Mouse (Mus musculus): ENCODE measurements around the gene Smg1. TPM values are rescaled to one million over a fixed set of nuclear protein-coding genes. Genes with fewer than 3 reads are reported as not detected.

Gene Smg1
- polyA plus RNA-seq, 1 experiment from 2014 or later: 5.1 TPM

GRCm38 (mm10) chr7:118274169-118274568, 30.7 kb upstream of the Smg1 start:
- no peaks in the 10 kb centered on the region for H3K27me3 ChIP-seq (ENCODE audit: control insufficient read depth, insufficient read depth, low read depth, low read length)
- 73% methylated on average over 7 of the region's 7 CpGs for WGBS (ENCODE audit: insufficient replicate concordance)
- no peak overlapping the region for H3K4me2 ChIP-seq (ENCODE audit: low read depth, low read length)
- H3K9me3 ChIP-seq (replicated peaks; ENCODE audit: control insufficient read depth, low read length): no peaks in the 10 kb centered on the region
- H3K27ac ChIP-seq (ENCODE audit: low read length): no peak overlapping the region
- no peak overlapping the region for H3K4me3 ChIP-seq (ENCODE audit: low read depth, low read length)
- H3K9ac ChIP-seq (ENCODE audit: low read depth, low read length): no peak overlapping the region
- H3K4me1 ChIP-seq (ENCODE audit: control insufficient read depth, low read depth, low read length): no peaks in the 10 kb centered on the region
- no peaks in the 10 kb centered on the region for H3K36me3 ChIP-seq (ENCODE audit: control insufficient read depth, insufficient read depth)
- ATAC-seq (ENCODE audit: low read depth): no peak

- Histone ChIP-seq H3K4me2 (ENCODE audit: low read depth, low read length) (no peak overlapping the region), H3K9ac (ENCODE audit: low read depth, low read length) (no peak overlapping the region), H3K4me3 (ENCODE audit: low read depth, low read length) (no peak overlapping the region), H3K27me3 (ENCODE audit: control insufficient read depth, insufficient read depth, low read depth, low read length) (no peaks in the 10 kb centered on the region), H3K4me1 (ENCODE audit: control insufficient read depth, low read depth, low read length) (no peaks in the 10 kb centered on the region), H3K27ac (ENCODE audit: low read length) (no peak overlapping the region), H3K36me3 (ENCODE audit: control insufficient read depth, insufficient read depth) (no peaks in the 10 kb centered on the region), H3K9me3 (replicated peaks; ENCODE audit: control insufficient read depth, low read length) (no peaks in the 10 kb centered on the region)
- 44% methylated on average over 6 of the region's 6 CpGs for WGBS (ENCODE audit: insufficient replicate concordance)
- no peak for ATAC-seq (ENCODE audit: low read depth)
Observed at GRCm38 (mm10) chr7:118266099-118266498, 22.6 kb upstream of the Smg1 start.

GRCm38 (mm10) chr7:118263606-118264005, 20.1 kb upstream of the Smg1 start:
- H3K9ac ChIP-seq (ENCODE audit: low read depth, low read length): no peak overlapping the region
- no peaks in the 10 kb centered on the region for H3K9me3 ChIP-seq (replicated peaks; ENCODE audit: control insufficient read depth, low read length)
- ATAC-seq (ENCODE audit: low read depth): no peak
- H3K4me2 ChIP-seq (ENCODE audit: low read depth, low read length): no peak overlapping the region
- no peaks in the 10 kb centered on the region for H3K27me3 ChIP-seq (ENCODE audit: control insufficient read depth, insufficient read depth, low read depth, low read length)
- no peak overlapping the region for H3K27ac ChIP-seq (ENCODE audit: low read length)
- 50% methylated on average over 1 of the region's 1 CpGs for WGBS (ENCODE audit: insufficient replicate concordance)
- no peaks in the 10 kb centered on the region for H3K4me1 ChIP-seq (ENCODE audit: control insufficient read depth, low read depth, low read length)
- H3K36me3 ChIP-seq (ENCODE audit: control insufficient read depth, insufficient read depth): no peaks in the 10 kb centered on the region
- no peak overlapping the region for H3K4me3 ChIP-seq (ENCODE audit: low read depth, low read length)

GRCm38 (mm10) chr7:118262409-118262808, 18.9 kb upstream of the Smg1 start:
- Histone ChIP-seq H3K4me1 (ENCODE audit: control insufficient read depth, low read depth, low read length) (no peaks in the 10 kb centered on the region), H3K4me3 (ENCODE audit: low read depth, low read length) (no peak overlapping the region), H3K9ac (ENCODE audit: low read depth, low read length) (no peak overlapping the region), H3K9me3 (replicated peaks; ENCODE audit: control insufficient read depth, low read length) (no peaks in the 10 kb centered on the region), H3K36me3 (ENCODE audit: control insufficient read depth, insufficient read depth) (no peaks in the 10 kb centered on the region), H3K27ac (ENCODE audit: low read length) (no peak overlapping the region), H3K27me3 (ENCODE audit: control insufficient read depth, insufficient read depth, low read depth, low read length) (no peaks in the 10 kb centered on the region), H3K4me2 (ENCODE audit: low read depth, low read length) (no peak overlapping the region)
- WGBS (ENCODE audit: insufficient replicate concordance): 41% methylated on average over 5 of the region's 5 CpGs
- ATAC-seq (ENCODE audit: low read depth): no peak

- no peak overlapping the region for H3K4me2 ChIP-seq (ENCODE audit: low read depth, low read length)
- no peaks in the 10 kb centered on the region for H3K9me3 ChIP-seq (replicated peaks; ENCODE audit: control insufficient read depth, low read length)
- H3K4me3 ChIP-seq (ENCODE audit: low read depth, low read length): no peak overlapping the region
- H3K4me1 ChIP-seq (ENCODE audit: control insufficient read depth, low read depth, low read length): peaks cover 3% of the 10 kb centered on the region; the same call in 1 of the 2 replicates
- H3K27ac ChIP-seq (ENCODE audit: low read length): no peak overlapping the region
- H3K9ac ChIP-seq (ENCODE audit: low read depth, low read length): no peak overlapping the region
- WGBS (ENCODE audit: insufficient replicate concordance): 67% methylated on average over 7 of the region's 7 CpGs
- H3K27me3 ChIP-seq (ENCODE audit: control insufficient read depth, insufficient read depth, low read depth, low read length): no peaks in the 10 kb centered on the region
- no peaks in the 10 kb centered on the region for H3K36me3 ChIP-seq (ENCODE audit: control insufficient read depth, insufficient read depth)
- ATAC-seq (ENCODE audit: low read depth): no peak
Observed at GRCm38 (mm10) chr7:118259676-118260305, 16.3 kb upstream of the Smg1 start.

- H3K4me3 ChIP-seq (ENCODE audit: low read depth, low read length): no peak overlapping the region
- no peak overlapping the region for H3K27ac ChIP-seq (ENCODE audit: low read length)
- no peak overlapping the region for H3K9ac ChIP-seq (ENCODE audit: low read depth, low read length)
- no peaks in the 10 kb centered on the region for H3K9me3 ChIP-seq (replicated peaks; ENCODE audit: control insufficient read depth, low read length)
- H3K4me1 ChIP-seq (ENCODE audit: control insufficient read depth, low read depth, low read length): peaks cover 5% of the 10 kb centered on the region
- no peak for ATAC-seq (ENCODE audit: low read depth)
- no peaks in the 10 kb centered on the region for H3K36me3 ChIP-seq (ENCODE audit: control insufficient read depth, insufficient read depth)
- no peak overlapping the region for H3K4me2 ChIP-seq (ENCODE audit: low read depth, low read length)
- H3K27me3 ChIP-seq (ENCODE audit: control insufficient read depth, insufficient read depth, low read depth, low read length): no peaks in the 10 kb centered on the region
Observed at GRCm38 (mm10) chr7:118258451-118258850, 15.0 kb upstream of the Smg1 start.

- no peak for ATAC-seq (ENCODE audit: low read depth)
- Histone ChIP-seq H3K9ac (ENCODE audit: low read depth, low read length) (no peak overlapping the region), H3K9me3 (replicated peaks; ENCODE audit: control insufficient read depth, low read length) (no peaks in the 10 kb centered on the region), H3K4me3 (ENCODE audit: low read depth, low read length) (no peak overlapping the region), H3K27me3 (ENCODE audit: control insufficient read depth, insufficient read depth, low read depth, low read length) (no peaks in the 10 kb centered on the region), H3K36me3 (ENCODE audit: control insufficient read depth, insufficient read depth) (no peaks in the 10 kb centered on the region), H3K4me2 (ENCODE audit: low read depth, low read length) (no peak overlapping the region), H3K27ac (ENCODE audit: low read length) (no peak overlapping the region), H3K4me1 (ENCODE audit: control insufficient read depth, low read depth, low read length) (peaks cover 7% of the 10 kb centered on the region)
- 68% methylated on average over 6 of the region's 6 CpGs for WGBS (ENCODE audit: insufficient replicate concordance)
Observed at GRCm38 (mm10) chr7:118256740-118257139, 13.3 kb upstream of the Smg1 start.

- H3K9me3 ChIP-seq (replicated peaks; ENCODE audit: control insufficient read depth, low read length): no peaks in the 10 kb centered on the region
- 53% methylated on average over 8 of the region's 8 CpGs for WGBS (ENCODE audit: insufficient replicate concordance)
- no peak for ATAC-seq (ENCODE audit: low read depth)
Observed at GRCm38 (mm10) chr7:118254460-118254859, 11.0 kb upstream of the Smg1 start.

GRCm38 (mm10) chr7:118254015-118254414, 10.5 kb upstream of the Smg1 start:
- Histone ChIP-seq H3K4me3 (ENCODE audit: low read depth, low read length) (no peak overlapping the region), H3K4me1 (ENCODE audit: control insufficient read depth, low read depth, low read length) (peaks cover 7% of the 10 kb centered on the region), H3K4me2 (ENCODE audit: low read depth, low read length) (no peak overlapping the region), H3K9ac (ENCODE audit: low read depth, low read length) (no peak overlapping the region), H3K9me3 (replicated peaks; ENCODE audit: control insufficient read depth, low read length) (no peaks in the 10 kb centered on the region), H3K27me3 (ENCODE audit: control insufficient read depth, insufficient read depth, low read depth, low read length) (no peaks in the 10 kb centered on the region), H3K36me3 (ENCODE audit: control insufficient read depth, insufficient read depth) (no peaks in the 10 kb centered on the region), H3K27ac (ENCODE audit: low read length) (no peak overlapping the region)
- 65% methylated on average over 4 of the region's 4 CpGs for WGBS (ENCODE audit: insufficient replicate concordance)
- no peak for ATAC-seq (ENCODE audit: low read depth)

More at GRCm38 (mm10) chr7:118254460-118254859, 11.0 kb upstream of the Smg1 start:
- no peaks in the 10 kb centered on the region for H3K27me3 ChIP-seq (ENCODE audit: control insufficient read depth, insufficient read depth, low read depth, low read length)
- no peak overlapping the region for H3K27ac ChIP-seq (ENCODE audit: low read length)
- H3K9ac ChIP-seq (ENCODE audit: low read depth, low read length): no peak overlapping the region
- H3K36me3 ChIP-seq (ENCODE audit: control insufficient read depth, insufficient read depth): no peaks in the 10 kb centered on the region
- H3K4me1 ChIP-seq (ENCODE audit: control insufficient read depth, low read depth, low read length): peaks cover 7% of the 10 kb centered on the region
- H3K4me2 ChIP-seq (ENCODE audit: low read depth, low read length): no peak overlapping the region
- H3K4me3 ChIP-seq (ENCODE audit: low read depth, low read length): no peak overlapping the region
